Mouse (Mus musculus): ENCODE results near the gene Olfr866.

Gene Olfr866

GRCm38 (mm10) chr9:20027935-20028334 is at the start of gene Olfr866:
Gene Olfr866 (minus strand): TSS chr9:20028035.
- DNase-seq (ENCODE audit: low spot score), result no peak

- no peak for DNase-seq (ENCODE audit: low spot score)
These were observed 45.8 kb upstream of the Olfr866 start for GRCm38 (mm10) chr9:20073523-20074177.

DNA sequence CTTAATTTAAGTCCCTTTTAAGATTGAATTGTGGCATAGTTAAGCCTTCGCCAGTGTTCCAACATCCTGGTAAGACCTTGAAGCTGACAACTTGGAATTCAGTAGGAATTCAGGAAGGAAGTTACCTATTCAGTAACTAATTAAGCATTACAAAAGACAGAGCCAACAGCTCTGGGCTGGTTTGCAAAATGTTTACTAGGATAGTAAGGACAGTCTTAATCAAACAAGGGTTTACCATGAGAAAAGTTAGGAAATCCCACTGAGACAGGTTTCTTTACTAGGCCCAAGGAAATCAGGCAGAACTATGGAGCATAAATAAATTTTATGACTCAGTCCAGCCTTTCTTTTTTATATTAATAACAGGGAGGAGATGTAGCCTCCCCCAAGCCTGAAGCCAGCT is 43.5 kb upstream of the Olfr866 start:
- DNase-seq (ENCODE audit: low spot score), result no peak

DNA sequence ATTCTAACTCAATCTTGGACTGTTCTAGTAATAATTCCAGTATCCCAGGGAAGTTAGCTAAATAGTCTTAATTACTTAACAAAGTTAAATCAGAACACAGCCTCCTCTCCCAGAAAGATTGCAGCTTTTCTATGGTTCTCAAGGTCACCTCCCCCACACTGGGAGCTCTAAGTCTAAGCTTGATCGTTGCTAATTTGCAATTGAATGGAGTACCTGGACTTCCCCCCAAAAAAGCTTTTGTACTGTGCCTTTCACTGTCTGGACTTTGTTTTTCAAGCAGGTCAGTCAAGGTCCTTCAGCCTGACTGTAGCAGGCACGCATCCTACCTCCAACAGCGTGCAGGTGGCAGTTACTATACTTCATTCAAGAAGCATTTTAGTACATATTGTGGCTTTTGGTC is 42.4 kb upstream of the Olfr866 start:
- DNase-seq (ENCODE audit: low spot score), result no peak

DNA sequence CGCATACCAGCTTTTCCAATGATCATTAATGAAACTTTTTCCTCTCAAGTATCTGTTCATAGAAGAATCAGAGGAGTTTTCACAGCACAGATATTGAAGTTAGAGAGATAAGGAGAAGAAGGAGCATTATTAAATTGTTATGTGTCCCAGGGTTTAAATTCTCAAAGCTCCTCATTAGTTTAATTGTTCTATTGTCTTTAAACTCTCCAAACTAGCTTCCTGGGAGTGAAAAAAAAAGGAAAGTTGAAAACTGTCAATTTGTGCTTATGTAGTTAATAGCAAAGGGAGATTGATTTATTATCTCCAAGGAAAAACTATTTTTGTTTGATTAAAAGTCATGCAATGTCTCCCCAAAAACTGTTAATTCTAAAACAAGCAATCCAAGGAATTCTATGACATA is 29.6 kb upstream of the Olfr866 start, which contains the start of gene Olfr867:
Gene Olfr867, minus strand, starts transcription at position 101 of the 400 bp plus-strand sequence.
- no peak for DNase-seq (ENCODE audit: low spot score)

GRCm38 (mm10) chr9:20047964-20048363 is 20.1 kb upstream of the Olfr866 start:
- DNase-seq (ENCODE audit: low spot score), result no peak
